Mouse (Mus musculus) forebrain, embryonic 10.5 days (tissue): ENCODE results near the gene Wnk2. TPM values are rescaled to one million over a fixed set of nuclear protein-coding genes. Genes with fewer than 3 reads are reported as not detected.
A peak's percentile ranks its signal among the peaks of the same experiment; 100 is the strongest.

Source experiments
- DNase-seq: peaks from one replicate; pipeline ENCODE4 v3.0.0-alpha.2; 2017; ENCODE audit warnings: low spot score; ENCODE audit errors: extremely low spot score
- H3K27ac ChIP-seq: fragments of 300-500 bp; sonication (generic); 2 replicates; pipeline ENCODE4 v1.5.1; 2016; ENCODE audit warnings: mild to moderate bottlenecking
- H3K27me3 ChIP-seq: fragments of 300-500 bp; sonication (generic); 2 replicates; pipeline ENCODE4 v1.6.1; 2016; ENCODE audit warnings: mild to moderate bottlenecking; ENCODE audit not compliant: poor library complexity, severe bottlenecking
- H3K36me3 ChIP-seq: fragments of 300-500 bp; sonication (generic); replicated peaks from 2 replicates; pipeline ENCODE4 v1.6.1; 2016; ENCODE audit warnings: mild to moderate bottlenecking, moderate library complexity
- H3K4me1 ChIP-seq: fragments of 300-500 bp; sonication (generic); 2 replicates; pipeline ENCODE4 v1.6.1; 2016
- H3K4me3 ChIP-seq: fragments of 300-500 bp; sonication (generic); 2 replicates; pipeline ENCODE4 v1.5.1; 2016; ENCODE audit warnings: mild to moderate bottlenecking, moderate library complexity
- H3K9me3 ChIP-seq: fragments of 300-500 bp; sonication (generic); 2 replicates; pipeline ENCODE4 v1.6.1; 2016; ENCODE audit warnings: mild to moderate bottlenecking, moderate library complexity
- WGBS: fragments of 180-500 bp; shearing (Covaris S2); methylation state at CpG from one replicate; pipeline ENCODE4 v1.1.7; 2016; 5-methylcytosine and 5-hydroxymethylcytosine counted together
- polyA plus RNA-seq: library from polyadenylated mRNA; unstranded; fragments of >200 nt; fragmentation: Nextera tagmentation; extraction: Ambion mirVana; gene quantifications from 2 replicates; pipeline ENCODE4 v1.2.1, GENCODE M21; 2016

Gene Wnk2
- polyA plus RNA-seq, 1 experiment from 2014 or later, result 4.5 TPM

DNA sequence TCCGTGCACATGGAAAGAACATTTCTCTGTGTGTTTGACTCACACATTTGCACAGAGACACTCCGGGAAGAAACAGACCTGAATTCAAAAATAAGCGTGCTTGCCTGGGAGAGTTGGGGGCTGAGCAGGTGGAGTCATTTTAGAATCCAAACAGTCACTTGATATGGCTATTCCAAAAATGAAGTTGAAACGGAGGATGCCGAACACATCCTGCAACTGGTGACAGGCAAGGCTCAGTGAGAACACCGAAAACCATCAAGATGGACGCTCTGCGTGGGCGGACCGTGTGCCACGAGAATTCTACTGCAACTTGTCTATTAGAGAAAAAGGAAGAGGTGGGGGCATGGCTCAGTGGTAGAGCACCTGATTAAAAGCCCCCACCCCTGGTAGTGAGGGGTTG is 22.8 kb upstream of the Wnk2 start:
- Histone ChIP-seq H3K4me1 (peaks cover 7% of the 10 kb centered on the region), H3K4me3 (no peak overlapping the region), H3K9me3 (no peaks in the 10 kb centered on the region), H3K27me3 (peaks cover 9% of the 10 kb centered on the region; the same call in 1 of the 2 replicates), H3K36me3 (no peaks in the 10 kb centered on the region), H3K27ac (no peak overlapping the region)
- no peak for DNase-seq
- 93% methylated on average over 11 of the region's 11 CpGs for WGBS

DNA sequence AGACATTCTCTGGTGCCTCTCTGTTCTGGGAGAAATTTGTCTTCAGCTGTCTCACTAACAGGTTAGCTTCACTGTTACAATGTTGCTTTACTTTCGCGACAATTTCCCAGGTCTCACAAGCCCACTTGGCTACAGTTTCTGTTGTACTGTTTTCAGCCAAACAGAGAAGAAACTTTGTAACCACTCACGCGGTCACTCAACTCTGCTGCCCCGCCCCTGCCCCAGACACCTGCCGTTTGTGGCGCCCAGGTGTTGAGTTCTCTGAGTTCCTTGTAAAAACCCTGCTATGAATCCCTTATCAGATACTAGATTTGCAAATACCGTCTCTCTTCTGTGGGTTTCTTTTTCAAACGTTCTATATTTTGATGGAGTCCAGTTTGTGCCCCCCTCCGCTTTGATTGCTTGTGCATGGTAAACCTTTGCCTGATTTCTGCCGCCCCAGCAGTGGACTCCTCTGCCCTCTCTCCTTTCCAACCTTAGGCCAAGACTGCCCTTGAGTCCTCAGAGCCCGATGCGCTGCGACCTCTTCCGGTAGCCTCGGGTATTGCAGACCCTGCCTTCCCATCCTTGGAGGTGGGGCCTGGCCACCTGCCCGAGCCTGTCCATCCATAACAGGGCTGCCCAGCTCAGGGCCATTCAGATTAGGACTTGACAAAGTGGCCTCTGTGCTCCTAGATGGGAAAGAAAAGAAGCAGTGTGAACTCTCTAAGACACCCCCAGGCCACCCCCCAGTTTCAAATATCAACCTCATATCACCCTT is 21.8 kb upstream of the Wnk2 start:
- DNase-seq, result peak; percentile 84
- WGBS, result 21% methylated on average over 17 of the region's 17 CpGs

DNA sequence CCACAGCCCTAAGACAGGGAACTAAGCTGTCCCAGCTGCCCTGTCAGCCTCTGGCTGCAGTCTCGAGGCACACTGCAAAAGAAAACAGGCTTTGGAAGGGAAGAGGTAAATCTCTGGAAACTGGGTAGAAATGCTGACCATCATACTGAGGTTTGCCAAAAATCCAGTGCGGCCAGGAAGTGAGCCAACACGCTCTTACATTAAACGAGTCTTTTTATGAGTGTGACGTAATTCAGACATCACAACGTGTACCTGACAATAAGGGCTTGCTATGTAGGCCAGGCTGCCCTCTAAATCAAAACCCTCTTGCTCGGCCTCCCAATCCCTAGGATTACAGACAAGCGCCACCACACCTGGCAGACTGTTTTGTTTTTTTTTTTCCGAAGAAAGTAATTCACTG is 19.3 kb upstream of the Wnk2 start:
- H3K4me1 ChIP-seq, result no peaks in the 10 kb centered on the region
- 0 out of 2 replicates have a peak, but pooled peaks cover 2% of the 10 kb centered on the region for H3K27me3 ChIP-seq
- 84% methylated on average over 9 of the region's 9 CpGs for WGBS
- H3K36me3 ChIP-seq, result no peaks in the 10 kb centered on the region
- H3K9me3 ChIP-seq, result no peaks in the 10 kb centered on the region
- no peak overlapping the region for H3K27ac ChIP-seq
- no peak for DNase-seq
- H3K4me3 ChIP-seq, result no peak overlapping the region

More for the DNA sequence above, 21.8 kb upstream of the Wnk2 start:
- Histone ChIP-seq H3K27me3 (peaks cover 9% of the 10 kb centered on the region; the same call in 1 of the 2 replicates), H3K4me3 (no peak overlapping the region), H3K36me3 (no peaks in the 10 kb centered on the region), H3K27ac (no peak overlapping the region), H3K4me1 (peaks cover 7% of the 10 kb centered on the region), H3K9me3 (no peaks in the 10 kb centered on the region)

DNA sequence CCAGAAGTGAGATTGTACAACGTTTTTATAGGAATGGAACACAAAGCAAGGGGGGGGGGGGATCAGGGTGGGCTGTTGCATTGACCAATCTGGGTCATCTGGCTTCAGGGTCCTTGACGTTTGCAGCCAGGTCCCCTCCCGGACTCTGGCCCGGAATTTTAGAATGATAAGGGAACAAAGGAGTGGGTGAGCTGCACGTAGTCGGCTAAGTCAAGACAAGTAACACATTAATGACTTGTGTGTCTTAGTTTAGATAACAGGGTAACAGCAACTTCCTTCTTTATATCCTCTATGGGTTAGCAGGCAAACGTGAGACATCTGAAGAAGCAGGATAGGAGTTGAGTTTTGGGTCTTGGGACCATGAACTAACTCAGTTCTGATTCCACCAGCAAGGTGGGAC is 15.8 kb upstream of the Wnk2 start:
- no peaks in the 10 kb centered on the region for H3K36me3 ChIP-seq
- H3K9me3 ChIP-seq, result no peaks in the 10 kb centered on the region
- H3K4me3 ChIP-seq, result no peak overlapping the region
- no peaks in the 10 kb centered on the region for H3K27me3 ChIP-seq
- H3K27ac ChIP-seq, result no peak overlapping the region
- 88% methylated on average over 7 of the region's 7 CpGs for WGBS
- DNase-seq, result no peak
- H3K4me1 ChIP-seq, result no peaks in the 10 kb centered on the region

DNA sequence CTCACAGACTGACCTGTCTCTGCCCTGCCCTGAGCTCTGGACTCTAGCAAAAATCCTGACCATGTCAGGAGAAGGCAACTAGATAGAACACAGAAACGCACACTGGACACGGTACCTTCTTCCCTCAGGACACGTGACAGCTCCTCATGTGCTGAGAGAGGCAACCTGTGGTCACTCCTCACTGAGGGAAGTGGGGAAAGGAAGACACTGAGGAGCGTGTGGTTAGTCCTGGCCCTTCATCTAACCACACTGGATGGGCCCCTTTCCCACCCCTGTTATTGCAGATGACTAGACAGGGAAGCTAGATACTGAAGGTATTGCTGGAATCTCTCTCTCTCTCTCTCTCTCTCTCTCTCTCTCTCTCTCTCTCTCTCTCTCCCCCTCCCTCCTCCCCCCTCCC is 14.9 kb upstream of the Wnk2 start:
- H3K4me3 ChIP-seq, result no peak overlapping the region
- 85% methylated on average over 4 of the region's 4 CpGs for WGBS
- no peak for DNase-seq

DNA sequence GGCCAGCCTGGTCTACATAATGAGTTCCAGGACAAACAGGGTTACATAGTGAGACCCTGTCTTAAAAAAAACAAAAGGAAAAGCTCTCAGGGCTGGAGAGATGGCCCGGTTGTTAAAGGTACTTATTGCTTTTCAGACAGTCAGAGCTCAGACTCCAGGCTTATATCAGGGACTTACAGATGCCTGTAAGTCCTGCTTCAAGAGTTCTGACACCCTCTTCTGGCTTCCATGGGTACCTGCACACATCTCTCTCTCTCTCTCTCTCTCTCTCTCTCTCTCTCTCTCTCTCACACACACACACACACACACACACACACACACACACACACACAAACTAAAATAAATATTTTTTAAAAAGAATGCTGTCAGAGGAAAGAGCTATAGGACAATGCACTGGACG is 13.4 kb upstream of the Wnk2 start:
- H3K9me3 ChIP-seq, result peaks cover 8% of the 10 kb centered on the region; the same call in 1 of the 2 replicates
- H3K27me3 ChIP-seq, result no peaks in the 10 kb centered on the region
- H3K27ac ChIP-seq, result no peak overlapping the region
- H3K4me3 ChIP-seq, result no peak overlapping the region
- H3K4me1 ChIP-seq, result no peaks in the 10 kb centered on the region
- no peak for DNase-seq
- WGBS, result 76% methylated on average over 2 of the region's 2 CpGs
- H3K36me3 ChIP-seq, result no peaks in the 10 kb centered on the region

More for the DNA sequence above, 14.9 kb upstream of the Wnk2 start:
- H3K4me1 ChIP-seq, result no peaks in the 10 kb centered on the region
- H3K27ac ChIP-seq, result no peak overlapping the region
- H3K27me3 ChIP-seq, result no peaks in the 10 kb centered on the region
- no peaks in the 10 kb centered on the region for H3K9me3 ChIP-seq
- H3K36me3 ChIP-seq, result no peaks in the 10 kb centered on the region

DNA sequence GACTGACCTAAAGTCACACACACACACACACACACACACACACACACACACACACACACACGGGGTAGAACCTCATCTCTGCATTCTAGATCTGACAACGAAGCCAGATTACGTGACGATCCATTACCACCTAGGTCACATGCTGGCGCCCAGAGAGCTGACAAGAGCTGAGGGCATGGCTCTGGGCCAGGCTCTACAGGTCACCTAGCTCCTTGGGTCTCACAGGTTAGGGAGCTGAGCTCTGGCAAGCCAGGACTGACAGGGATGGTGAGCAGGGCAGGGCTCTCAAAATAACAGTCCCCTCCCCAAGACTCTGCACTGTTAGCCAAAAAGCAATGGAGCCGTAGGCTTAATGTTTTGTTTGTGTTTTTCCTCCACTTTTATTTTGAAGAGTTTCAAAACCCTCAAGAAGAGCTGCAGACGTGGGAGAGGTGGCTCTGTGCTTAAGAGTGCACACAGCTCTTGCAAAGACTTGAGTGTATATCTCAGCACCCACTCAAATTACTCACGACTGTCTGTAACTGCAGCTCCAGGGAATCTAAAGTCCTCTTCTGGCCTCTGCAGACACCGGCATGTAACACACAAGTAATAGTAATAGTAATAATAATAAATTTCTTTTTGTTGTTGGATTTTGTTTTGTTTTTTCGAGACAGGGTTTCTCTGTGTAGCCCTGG is 10.4 kb upstream of the Wnk2 start:
- DNase-seq, result no peak
- peaks cover 8% of the 10 kb centered on the region; the same call in 1 of the 2 replicates for H3K9me3 ChIP-seq
- no peaks in the 10 kb centered on the region for H3K27me3 ChIP-seq
- H3K36me3 ChIP-seq, result no peaks in the 10 kb centered on the region
- H3K4me3 ChIP-seq, result no peak overlapping the region
- WGBS, result 83% methylated on average over 10 of the region's 10 CpGs
- no peaks in the 10 kb centered on the region for H3K4me1 ChIP-seq
- no peak overlapping the region for H3K27ac ChIP-seq

DNA sequence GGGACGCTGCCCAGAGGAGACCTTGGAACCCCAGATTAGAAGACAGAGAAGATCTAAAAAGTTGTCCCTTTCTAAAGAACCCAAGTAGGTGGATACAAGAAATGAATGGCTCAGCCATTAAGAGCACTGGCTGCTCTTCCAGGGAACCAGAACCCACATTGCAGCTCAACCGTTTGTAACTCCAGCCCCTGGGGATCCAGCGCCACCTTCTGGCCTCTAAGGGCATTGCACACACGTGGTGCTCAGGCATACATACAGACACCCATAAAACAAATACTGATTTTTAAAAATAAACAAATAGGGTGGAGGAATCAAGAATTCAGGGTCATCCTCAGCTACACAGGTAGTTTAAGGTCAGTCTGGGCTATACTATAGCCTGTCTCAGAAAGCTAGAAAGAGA is 8.8 kb upstream of the Wnk2 start:
- Histone ChIP-seq H3K27ac (no peak overlapping the region), H3K27me3 (no peaks in the 10 kb centered on the region), H3K4me3 (no peak overlapping the region), H3K9me3 (peaks cover 8% of the 10 kb centered on the region; the same call in 1 of the 2 replicates), H3K4me1 (no peaks in the 10 kb centered on the region), H3K36me3 (no peaks in the 10 kb centered on the region)
- WGBS, result 71% methylated on average over 4 of the region's 4 CpGs
- DNase-seq, result no peak

DNA sequence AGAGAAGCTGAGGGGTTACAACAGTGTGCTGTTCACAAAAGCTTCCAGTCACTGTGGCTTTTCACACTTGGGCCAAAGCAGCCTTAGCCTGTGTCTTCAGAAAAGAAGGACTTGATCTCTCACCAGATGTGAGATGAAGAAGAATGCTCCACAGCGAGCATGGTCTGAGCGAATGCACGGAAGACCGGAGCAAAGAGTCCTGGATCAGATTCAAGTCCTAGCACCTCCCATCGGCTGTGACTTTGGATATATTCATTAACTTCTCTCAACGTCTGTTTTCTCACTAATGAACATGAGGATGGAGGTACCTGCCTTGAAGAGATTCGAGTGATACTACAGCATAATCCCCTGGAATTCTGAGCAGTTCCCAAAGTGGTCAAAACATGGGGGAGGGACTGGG is 6.8 kb upstream of the Wnk2 start:
- WGBS, result 73% methylated on average over 7 of the region's 7 CpGs
- H3K27me3 ChIP-seq, result peaks cover 17% of the 10 kb centered on the region
- H3K9me3 ChIP-seq, result peaks cover 8% of the 10 kb centered on the region; the same call in 1 of the 2 replicates
- H3K4me1 ChIP-seq, result no peaks in the 10 kb centered on the region
- no peak overlapping the region for H3K27ac ChIP-seq
- H3K4me3 ChIP-seq, result no peak overlapping the region
- DNase-seq, result no peak
- no peaks in the 10 kb centered on the region for H3K36me3 ChIP-seq

DNA sequence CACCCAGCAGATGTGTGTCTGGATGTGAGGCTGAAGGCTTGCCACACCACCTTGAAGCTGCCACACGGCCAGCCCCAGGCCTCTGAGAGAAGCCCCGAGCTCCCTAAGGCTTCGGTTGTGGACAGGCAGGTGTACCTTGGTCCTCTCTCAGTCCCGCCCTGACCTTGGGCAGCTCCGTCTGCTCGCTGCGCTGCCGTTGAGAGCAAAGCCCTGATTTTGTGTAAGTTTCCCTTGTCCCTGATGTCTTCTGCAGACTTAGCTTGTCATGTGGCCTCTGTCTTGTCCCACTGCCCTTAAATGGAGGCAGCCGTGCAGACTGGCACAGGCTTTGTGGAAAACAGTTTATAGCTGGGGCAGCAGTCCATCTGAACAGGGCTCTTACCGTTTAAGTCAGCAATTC is 6.2 kb upstream of the Wnk2 start:
- Histone ChIP-seq H3K4me3 (no peak overlapping the region), H3K36me3 (no peaks in the 10 kb centered on the region), H3K4me1 (no peaks in the 10 kb centered on the region), H3K27ac (no peak overlapping the region), H3K27me3 (peaks cover 23% of the 10 kb centered on the region), H3K9me3 (peaks cover 8% of the 10 kb centered on the region; the same call in 1 of the 2 replicates)
- no peak for DNase-seq
- WGBS, result 85% methylated on average over 10 of the region's 10 CpGs

DNA sequence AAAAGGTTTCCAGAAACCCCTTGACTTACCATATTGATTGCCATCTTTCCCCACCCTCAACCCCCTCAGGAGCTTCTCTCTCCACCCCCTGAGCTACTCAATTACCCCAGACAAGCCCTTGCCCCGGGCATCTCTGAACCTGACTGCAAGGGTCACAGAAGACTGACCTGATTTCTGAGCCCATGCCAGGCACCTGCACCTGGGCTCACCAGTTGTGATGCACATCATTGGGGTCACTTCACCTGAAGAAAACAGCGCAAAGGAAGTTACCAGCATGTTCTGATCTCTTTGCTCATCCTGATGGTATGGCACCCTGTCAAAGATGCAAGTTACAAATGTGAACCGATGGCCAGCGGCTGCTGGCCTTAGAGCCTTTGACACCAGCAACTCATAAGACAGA is 873 bp upstream of the Wnk2 start:
- H3K36me3 ChIP-seq, result 0 out of 2 replicates have a peak, but pooled peaks cover 4% of the 10 kb centered on the region
- no peak overlapping the region for H3K27ac ChIP-seq
- DNase-seq, result no peak
- H3K4me1 ChIP-seq, result peaks cover 49% of the 10 kb centered on the region
- H3K4me3 ChIP-seq, result no peak overlapping the region
- 89% methylated on average over 4 of the region's 4 CpGs for WGBS
- peaks cover 76% of the 10 kb centered on the region for H3K27me3 ChIP-seq
- no peaks in the 10 kb centered on the region for H3K9me3 ChIP-seq

DNA sequence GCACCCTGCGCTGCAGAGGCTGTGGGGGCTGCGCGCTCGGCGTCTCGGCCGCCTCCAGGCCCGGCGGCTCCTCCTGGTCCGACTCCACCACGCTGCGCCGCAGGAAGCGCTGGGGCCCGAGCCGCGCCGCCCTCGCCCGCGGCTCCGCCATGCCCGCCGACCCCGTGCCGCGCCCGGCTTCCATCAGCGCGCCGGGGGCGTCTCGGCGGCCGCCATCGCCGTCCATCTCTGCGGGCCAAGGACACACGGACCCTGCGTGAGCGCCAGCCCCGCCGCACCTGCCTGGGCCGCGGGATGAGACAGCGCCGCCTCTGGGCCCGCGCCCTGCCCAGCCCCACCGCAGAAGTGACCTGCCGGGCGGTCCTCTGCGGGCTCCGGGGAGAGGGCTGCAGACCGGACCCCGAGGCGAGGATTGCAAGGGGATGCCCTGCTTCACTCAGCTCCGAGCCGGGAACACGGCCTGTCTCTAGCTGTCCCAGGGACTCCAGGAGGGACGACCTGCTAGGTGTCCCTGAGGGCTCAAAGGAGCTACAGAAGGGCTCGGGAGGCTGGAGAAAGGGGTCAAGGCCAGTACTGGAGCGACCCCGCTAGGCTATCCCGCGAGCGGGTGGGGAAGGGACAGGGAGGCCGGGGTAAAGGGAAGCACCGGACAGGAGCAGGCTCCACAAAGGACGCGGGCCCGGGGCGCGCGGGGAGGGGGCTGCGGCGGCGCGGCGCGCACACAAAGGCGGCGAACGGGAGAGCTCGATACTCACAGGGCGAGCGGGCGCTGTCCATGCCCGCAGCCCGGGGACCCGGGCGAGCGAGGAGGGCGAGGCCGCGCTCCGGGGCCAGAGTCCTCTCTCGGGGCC is 582 bp downstream of the Wnk2 start:
- Histone ChIP-seq H3K4me3 (peak overlapping the region; percentile 88), H3K36me3 (peaks cover 7% of the 10 kb centered on the region; the same call in 1 of the 2 replicates), H3K27ac (peak overlapping the region; percentile 85), H3K4me1 (peaks cover 52% of the 10 kb centered on the region), H3K27me3 (peaks cover 79% of the 10 kb centered on the region), H3K9me3 (no peaks in the 10 kb centered on the region)
- WGBS, result under 1% methylated on average over 95 of the region's 98 CpGs
- peak; percentile 74 for DNase-seq
